In the genomic region with DNA sequence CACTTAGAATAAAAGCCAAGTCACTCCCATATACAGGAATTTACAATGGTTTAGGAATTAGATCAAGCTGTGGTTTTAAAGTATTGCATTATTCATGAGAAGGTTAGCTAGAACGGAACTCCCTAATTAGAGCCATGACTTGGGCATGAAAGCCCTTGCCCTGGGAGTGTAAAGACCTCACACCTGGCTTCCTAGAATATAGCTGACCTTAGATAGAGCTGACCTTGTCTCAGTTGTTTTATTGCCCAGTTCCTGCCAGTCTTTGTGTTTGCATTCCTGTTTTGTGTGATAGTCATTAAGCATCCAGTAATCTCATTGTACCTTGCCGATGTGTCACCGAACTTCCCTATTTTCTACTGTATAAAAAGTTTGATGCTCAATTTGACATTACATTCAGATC, we compare ENCODE assay signal across 1 mouse cellular context. TPM values are rescaled to one million over a fixed set of nuclear protein-coding genes. Genes with fewer than 3 reads are reported as not detected.
"Had no signal": no experiment of that assay in that cellular context is flagged by ENCODE, and none has a peak within 500 bp of the region (broad histone marks: within the 10 kb centered on the region; RNA-seq: fewer than 3 reads in every experiment).

No protein-coding gene starts in this region.

RNA-seq across cellular contexts. Expression of gene Slc44a3, which starts 6.6 kb away (rescaled TPM):
- polyA plus RNA-seq: macrophage had no signal
